Mouse (Mus musculus): ENCODE data around the gene Adamtsl1.

DNA sequence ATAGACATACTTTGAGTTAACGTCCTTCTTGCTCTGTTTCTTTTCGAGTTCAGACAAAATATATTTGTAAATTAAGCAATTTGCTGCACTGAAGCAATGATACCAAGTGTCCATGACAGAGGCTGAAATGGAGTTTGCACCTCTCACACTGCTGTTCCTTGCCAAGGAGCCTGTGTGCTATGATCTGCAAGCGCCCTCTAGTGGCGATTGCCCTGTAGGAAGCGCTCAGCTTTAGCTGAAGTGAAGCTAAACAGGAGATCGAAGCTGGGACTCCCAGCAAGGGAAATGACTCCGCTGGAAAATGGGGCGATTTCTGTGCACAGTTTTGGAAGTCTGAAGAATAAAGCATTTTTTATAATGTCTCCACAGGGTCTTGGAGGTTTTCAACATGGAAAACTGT, 287.8 kb downstream of the Adamtsl1 start:
- TF ChIP-seq CTCF (IDR thresholded peaks at IDR 0.05; ENCODE audit: control insufficient read depth, insufficient read depth, insufficient read length) (peak; percentile 67), CEBPB (IDR thresholded peaks at IDR 0.05; ENCODE audit: low read depth) (no peak)
